Comparison of ENCODE assay signal across 8 mouse cellular contexts in genomic region chr17:33940981-33941380, GRCm38 (mm10). TPM values are rescaled to one million over a fixed set of nuclear protein-coding genes. Genes with fewer than 3 reads are reported as not detected.
DNase-seq lines count a peak whose midpoint lies in the region; ATAC-seq and TF ChIP-seq lines count a peak whose summit lies in the region.

No protein-coding gene starts in this region.

- 2% methylated on average over 26 of the region's 26 CpGs for WGBS in kidney, postnatal 0 days

- H3K36me3 ChIP-seq in kidney, postnatal 0 days (ENCODE audit: insufficient read depth, low read length) = peaks cover 16% of the 10 kb centered on the region

- no peak overlapping the region for H3K27ac ChIP-seq in kidney, postnatal 0 days

- peaks cover 7% of the 10 kb centered on the region; the same call in 1 of the 2 replicates for H3K4me1 ChIP-seq in kidney, postnatal 0 days (replicated peaks; ENCODE audit: insufficient read depth, low read length)

- no peaks in the 10 kb centered on the region for H3K9me3 ChIP-seq in kidney, postnatal 0 days (replicated peaks; ENCODE audit: low read length)

- ATAC-seq in kidney, postnatal 0 days (replicated peaks; ENCODE audit: low FRiP score, low read depth) = no peak
- peak; percentile 28 for ATAC-seq in granulocyte monocyte progenitor cell, adult 5-6 weeks (replicated peaks; ENCODE audit: poor library complexity, severe bottlenecking)

- DNase-seq in kidney, postnatal 0 days (ENCODE audit: low spot score) = no peak
- no peak for DNase-seq in kidney, adult 8-10 months
- DNase-seq in R1 (ENCODE audit: low read depth, low spot score) = peak; percentile 67
- DNase-seq in lung, postnatal 10 days = peak; percentile 47
- DNase-seq in urinary bladder, postnatal 14 days (ENCODE audit: low spot score) = no peak
- DNase-seq in frontal cortex, postnatal 14 days (ENCODE audit: low spot score in 2 of 2) = no peak
- no peak for DNase-seq in urinary bladder, postnatal 25 days (ENCODE audit: low spot score)

- peak overlapping the region; percentile 83 for H3K9ac ChIP-seq in kidney, postnatal 0 days (ENCODE audit: low read depth, low read length)

- peak overlapping the region; percentile 95 for H3K4me2 ChIP-seq in kidney, postnatal 0 days (ENCODE audit: low read length)

- H3K4me3 ChIP-seq in kidney, postnatal 0 days (replicated peaks; ENCODE audit: low read depth, low read length) = peak overlapping the region; percentile 63

- no peak for TF ChIP-seq CTCF in kidney, postnatal 0 days (IDR thresholded peaks at IDR 0.05; ENCODE audit: low read depth)

- no peaks in the 10 kb centered on the region for H3K27me3 ChIP-seq in kidney, postnatal 0 days (ENCODE audit: insufficient read depth, low read length)

RNA-seq across cellular contexts. Expression of gene Wdr46, which starts 0.5 kb away (rescaled TPM):
- 20.1 and 20.3 TPM in 2 replicates for polyA plus RNA-seq in kidney, postnatal 0 days (2015; fragmentation: Nextera tagmentation; extraction: Ambion mirVana)
- 41.4 and 56.6 TPM in 2 replicates for total RNA-seq in granulocyte monocyte progenitor cell, adult 5-6 weeks (2014; fragmentation: Nextera tagmentation)
- total RNA-seq in granulocyte monocyte progenitor cell, adult 5-6 weeks (2017) = 48.6 and 53.9 TPM in 2 replicates

RNA-seq across cellular contexts. Expression of gene Pfdn6, which starts 0.8 kb away (rescaled TPM):
- 147 and 150 TPM in 2 replicates for polyA plus RNA-seq in kidney, postnatal 0 days (2015; fragmentation: Nextera tagmentation; extraction: Ambion mirVana)
- total RNA-seq in granulocyte monocyte progenitor cell, adult 5-6 weeks (2014; fragmentation: Nextera tagmentation) = 177 and 226 TPM in 2 replicates
- total RNA-seq in granulocyte monocyte progenitor cell, adult 5-6 weeks (2017) = 149 and 168 TPM in 2 replicates

RNA-seq across cellular contexts. Expression of gene B3galt4, which starts 10.3 kb away (rescaled TPM):
- polyA plus RNA-seq in kidney, postnatal 0 days (2015; fragmentation: Nextera tagmentation; extraction: Ambion mirVana) = 6.7 and 8.1 TPM in 2 replicates
- 3.2 and 3.3 TPM in 2 replicates for total RNA-seq in granulocyte monocyte progenitor cell, adult 5-6 weeks (2014; fragmentation: Nextera tagmentation)
- total RNA-seq in granulocyte monocyte progenitor cell, adult 5-6 weeks (2017) = 3.2 and 4.0 TPM in 2 replicates

RNA-seq across cellular contexts. Expression of gene Rgl2, which starts 11.6 kb away (rescaled TPM):
- polyA plus RNA-seq in kidney, postnatal 0 days (2015; fragmentation: Nextera tagmentation; extraction: Ambion mirVana) = 22.2 TPM in 2 replicates
- total RNA-seq in granulocyte monocyte progenitor cell, adult 5-6 weeks (2014; fragmentation: Nextera tagmentation) = 44.6 and 78.3 TPM in 2 replicates
- total RNA-seq in granulocyte monocyte progenitor cell, adult 5-6 weeks (2017) = 35.5 and 35.8 TPM in 2 replicates

RNA-seq across cellular contexts. Expression of gene Vps52, which starts 14.6 kb away (rescaled TPM):
- polyA plus RNA-seq in kidney, postnatal 0 days (2015; fragmentation: Nextera tagmentation; extraction: Ambion mirVana) = 37.7 and 40.7 TPM in 2 replicates
- 38.4 and 39.2 TPM in 2 replicates for total RNA-seq in granulocyte monocyte progenitor cell, adult 5-6 weeks (2014; fragmentation: Nextera tagmentation)
- total RNA-seq in granulocyte monocyte progenitor cell, adult 5-6 weeks (2017) = 18.6 and 19.2 TPM in 2 replicates

Comparison
In these comparisons a context has a peak if more than half of its experiments do, and no peak if none do; other contexts are left out.
1. DNase-seq: peak in R1 (single experiment) and lung, postnatal 10 days (single experiment); none in kidney, postnatal 0 days (single experiment), kidney, adult 8-10 months (0 of 2), urinary bladder, postnatal 14 days (single experiment), frontal cortex, postnatal 14 days (0 of 2) and urinary bladder, postnatal 25 days (single experiment).